Mouse (Mus musculus) stomach, postnatal 0 days (tissue): ENCODE measurements at regions not wholly inside any gene's neighbourhood (a gene's known extent, or its start where the extent isn't known, plus 50 kb on each side); places are given as distances from the start of the nearest gene placed in this dataset.

Experiments
- CTCF ChIP-seq: IDR thresholded peaks from 2 replicates; pipeline ENCODE4 v1.5.1; 2016; ENCODE audit warnings: antibody characterized with exemption, low read depth, mild to moderate bottlenecking, moderate library complexity
- EP300 ChIP-seq: optimal IDR thresholded peaks from 2 replicates; pipeline ENCODE3; 2016; ENCODE audit warnings: antibody characterized with exemption

DNA sequence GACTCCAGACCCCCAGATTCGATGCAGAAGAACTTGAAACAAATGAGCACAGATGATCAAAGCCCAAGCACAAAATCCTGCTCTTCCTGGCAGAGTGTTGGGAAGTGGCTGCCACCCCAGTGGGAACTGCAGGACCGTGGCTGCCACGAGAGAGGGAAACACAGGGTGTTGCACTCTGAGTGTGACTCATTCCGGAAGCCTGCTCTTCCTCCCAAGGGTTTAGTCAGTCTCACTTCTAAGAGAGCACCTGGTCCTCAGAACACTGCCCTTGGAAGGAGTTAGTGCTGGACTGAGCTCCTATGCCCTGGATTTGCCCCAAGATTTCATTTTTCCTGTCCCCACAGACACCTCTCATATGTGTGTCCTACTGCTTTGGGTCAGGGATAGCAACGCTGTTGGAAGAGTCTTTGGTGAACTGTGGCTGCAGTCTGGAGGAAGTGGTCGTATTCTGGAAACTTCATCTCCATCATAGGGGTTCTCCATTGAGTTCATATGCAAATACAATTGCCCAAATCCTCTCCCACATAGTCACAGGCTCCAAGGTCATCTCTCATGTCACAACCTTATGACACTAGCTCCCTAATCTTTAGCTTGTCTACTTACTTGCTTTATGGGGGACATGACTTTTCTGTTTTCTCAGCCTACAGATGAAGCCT is 71.5 kb downstream of the Kcnf1 start:
- TF ChIP-seq CTCF (no peak), EP300 (no peak)
